Mouse (Mus musculus): ENCODE measurements at regions not wholly inside any gene's neighbourhood (a gene's known extent, or its start where the extent isn't known, plus 50 kb on each side); places are given as distances from the start of the nearest gene placed in this dataset.

- ATAC-seq (replicated peaks; ENCODE audit: low FRiP score): no peak
- no peaks in the 10 kb centered on the region for H3K9me3 ChIP-seq (ENCODE audit: control insufficient read depth, low read length)
Observed at GRCm38 (mm10) chr13:59204506-59204905, 380.5 kb downstream of the Agtpbp1 start.

GRCm38 (mm10) chr13:59196311-59196710 lies 388.7 kb downstream of the Agtpbp1 start:
- no peak overlapping the region for H3K4me2 ChIP-seq (ENCODE audit: low read depth, low read length, severe bottlenecking)
- DNase-seq (ENCODE audit: low spot score) (no peak), ATAC-seq (replicated peaks; ENCODE audit: low FRiP score) (no peak)
- H3K36me3 ChIP-seq (ENCODE audit: control insufficient read depth, insufficient read depth, low read length): no peaks in the 10 kb centered on the region
- H3K4me3 ChIP-seq (ENCODE audit: low read depth, low read length): no peak overlapping the region
- H3K27ac ChIP-seq (ENCODE audit: low read depth, low read length): no peak overlapping the region
- H3K9ac ChIP-seq (ENCODE audit: low read length): no peak overlapping the region
- H3K9me3 ChIP-seq (ENCODE audit: control insufficient read depth, low read length): no peaks in the 10 kb centered on the region
- 83% methylated on average over 5 of the region's 5 CpGs for WGBS
- H3K27me3 ChIP-seq (ENCODE audit: control insufficient read depth, insufficient read depth, low read length): no peaks in the 10 kb centered on the region
- no peaks in the 10 kb centered on the region for H3K4me1 ChIP-seq (replicated peaks; ENCODE audit: control insufficient read depth, insufficient read depth, low read length)

More at GRCm38 (mm10) chr13:59204506-59204905, 380.5 kb downstream of the Agtpbp1 start:
- WGBS: 84% methylated on average over 2 of the region's 2 CpGs
- H3K4me2 ChIP-seq (ENCODE audit: low read depth, low read length, severe bottlenecking): no peak overlapping the region
- no peak for DNase-seq (ENCODE audit: low spot score)
- no peak overlapping the region for H3K27ac ChIP-seq (ENCODE audit: low read depth, low read length)
- H3K27me3 ChIP-seq (ENCODE audit: control insufficient read depth, insufficient read depth, low read length): no peaks in the 10 kb centered on the region
- H3K36me3 ChIP-seq (ENCODE audit: control insufficient read depth, insufficient read depth, low read length): no peaks in the 10 kb centered on the region
- H3K4me1 ChIP-seq (replicated peaks; ENCODE audit: control insufficient read depth, insufficient read depth, low read length): no peaks in the 10 kb centered on the region
- no peak overlapping the region for H3K9ac ChIP-seq (ENCODE audit: low read length)
- H3K4me3 ChIP-seq (ENCODE audit: low read depth, low read length): no peak overlapping the region

- Histone ChIP-seq H3K27me3 (ENCODE audit: control insufficient read depth, insufficient read depth, low read length) (no peaks in the 10 kb centered on the region), H3K9me3 (ENCODE audit: control insufficient read depth, low read length) (no peaks in the 10 kb centered on the region), H3K9ac (ENCODE audit: low read length) (no peak overlapping the region), H3K4me3 (ENCODE audit: low read depth, low read length) (no peak overlapping the region), H3K4me1 (replicated peaks; ENCODE audit: control insufficient read depth, insufficient read depth, low read length) (no peaks in the 10 kb centered on the region), H3K27ac (ENCODE audit: low read depth, low read length) (no peak overlapping the region), H3K36me3 (ENCODE audit: control insufficient read depth, insufficient read depth, low read length) (no peaks in the 10 kb centered on the region), H3K4me2 (ENCODE audit: low read depth, low read length, severe bottlenecking) (no peak overlapping the region)
- ATAC-seq (replicated peaks; ENCODE audit: low FRiP score) (no peak), DNase-seq (ENCODE audit: low spot score) (no peak)
- 93% methylated on average over 11 of the region's 11 CpGs for WGBS
Observed at GRCm38 (mm10) chr13:59188431-59188830, 382.1 kb downstream of the Ntrk2 start.

Data from forebrain, embryonic 11.5 days (tissue).